In the genomic region with DNA sequence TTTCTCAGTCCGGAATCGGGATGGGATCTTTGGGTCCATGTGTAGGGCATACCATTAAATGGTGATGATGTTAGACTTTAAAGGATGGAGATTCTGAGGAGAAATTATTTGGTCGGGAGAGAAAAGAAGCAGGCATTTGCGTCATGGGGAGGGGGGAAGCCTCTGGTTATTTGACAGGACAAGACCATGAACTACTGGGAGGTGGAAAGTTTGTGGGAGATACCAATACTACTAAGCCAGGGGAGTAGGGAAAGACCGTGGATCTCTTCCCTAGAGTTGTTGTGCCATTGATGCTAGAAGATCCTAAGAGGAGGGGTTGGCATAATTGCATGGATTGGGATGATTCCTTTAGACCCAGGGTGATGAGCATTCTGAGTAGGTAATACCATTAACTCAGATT, we compare ENCODE assay signal across 8 mouse cellular contexts. TPM values are rescaled to one million over a fixed set of nuclear protein-coding genes. Genes with fewer than 3 reads are reported as not detected.
DNase-seq lines count a peak whose midpoint lies in the region; ATAC-seq and TF ChIP-seq lines count a peak whose summit lies in the region.

No protein-coding gene starts in this region.

- peak; percentile 17 to 21 for DNase-seq in cerebellum, postnatal 10 days
- DNase-seq in cerebellum, adult 9-11 months: no peak
- DNase-seq in thymus, adult 2 months: peak; percentile 6
- no peak for DNase-seq in thymus, postnatal 4 days
- no peak for DNase-seq in ovary, postnatal 36 days (ENCODE audit: low spot score)
- DNase-seq in embryo, embryonic 10 days (ENCODE audit: low spot score): no peak

- no peak for TF ChIP-seq POLR2A in thymus, adult 2 months (IDR thresholded peaks at IDR 0.05; ENCODE audit: control insufficient read depth, extremely low read depth, insufficient read depth, low read length, poor library complexity)

- peak overlapping the region; percentile 67 for H3K4me2 ChIP-seq in limb, embryonic 13.5 days (replicated peaks)

- WGBS in thymus, adult 2 months: 7% methylated on average over 5 of the region's 5 CpGs
- WGBS in limb, embryonic 13.5 days: 20% methylated on average over 5 of the region's 5 CpGs

- H3K9ac ChIP-seq in limb, embryonic 13.5 days: peak overlapping the region; percentile 59

- H3K4me1 ChIP-seq in thymus, adult 2 months (replicated peaks; ENCODE audit: control insufficient read depth, insufficient read depth, low read length): peaks cover 3% of the 10 kb centered on the region; the same call in 1 of the 2 replicates
- H3K4me1 ChIP-seq in limb, embryonic 13.5 days: peaks cover 5% of the 10 kb centered on the region; the same call in 1 of the 2 replicates

- peak overlapping the region; percentile 60 for H3K4me3 ChIP-seq in thymus, adult 2 months (ENCODE audit: control insufficient read depth, insufficient read depth, low read length)
- H3K4me3 ChIP-seq in limb, embryonic 13.5 days: peak overlapping the region; percentile 54

- no peak overlapping the region for H3K27ac ChIP-seq in thymus, adult 2 months (ENCODE audit: control insufficient read depth, insufficient read depth, low read length)
- H3K27ac ChIP-seq in limb, embryonic 13.5 days: no peak overlapping the region

- ATAC-seq in limb, embryonic 13.5 days (ENCODE audit: low FRiP score, low read depth): no peak
- no peak for ATAC-seq in granulocyte monocyte progenitor cell, adult 5-6 weeks (replicated peaks; ENCODE audit: poor library complexity, severe bottlenecking)

- no peaks in the 10 kb centered on the region for H3K9me3 ChIP-seq in limb, embryonic 13.5 days

- no peak for TF ChIP-seq CTCF in thymus, adult 2 months (IDR thresholded peaks at IDR 0.05; ENCODE audit: borderline replicate concordance, control insufficient read depth, extremely low read depth, insufficient read depth, low read length, poor library complexity)

- H3K36me3 ChIP-seq in thymus, adult 2 months (ENCODE audit: control insufficient read depth, insufficient read depth, low read length): 0 out of 2 replicates have a peak, but pooled peaks cover 5% of the 10 kb centered on the region
- H3K36me3 ChIP-seq in limb, embryonic 13.5 days: no peaks in the 10 kb centered on the region; the same call in 1 of the 2 replicates

- H3K27me3 ChIP-seq in thymus, adult 2 months (ENCODE audit: control insufficient read depth, insufficient read depth, low read length): no peaks in the 10 kb centered on the region
- no peaks in the 10 kb centered on the region for H3K27me3 ChIP-seq in limb, embryonic 13.5 days

RNA-seq across cellular contexts. Expression of a gene that starts 0.7 kb away (rescaled TPM):
- polyA plus RNA-seq in thymus, adult 2 months (2012; rRNA removed): 68.4 and 73.1 TPM in 2 replicates
- polyA plus RNA-seq in limb, embryonic 13.5 days (2015; fragmentation: Nextera tagmentation; extraction: Ambion mirVana): 42.0 and 47.3 TPM in 2 replicates
- 43.6 and 52.5 TPM in 2 replicates for total RNA-seq in granulocyte monocyte progenitor cell, adult 5-6 weeks (2014; fragmentation: Nextera tagmentation)
- 59.7 and 78.0 TPM in 2 replicates for total RNA-seq in granulocyte monocyte progenitor cell, adult 5-6 weeks (2017)

RNA-seq across cellular contexts. Expression of a gene that starts 27.9 kb away (rescaled TPM):
- 26.4 and 29.5 TPM in 2 replicates for polyA plus RNA-seq in thymus, adult 2 months (2012; rRNA removed)
- 26.4 and 27.6 TPM in 2 replicates for polyA plus RNA-seq in limb, embryonic 13.5 days (2015; fragmentation: Nextera tagmentation; extraction: Ambion mirVana)
- 17.4 and 27.8 TPM in 2 replicates for total RNA-seq in granulocyte monocyte progenitor cell, adult 5-6 weeks (2014; fragmentation: Nextera tagmentation)
- total RNA-seq in granulocyte monocyte progenitor cell, adult 5-6 weeks (2017): 5.7 and 7.2 TPM in 2 replicates

RNA-seq across cellular contexts. Expression of a gene that starts 31.8 kb away (rescaled TPM):
- 1.1 TPM in 2 replicates for polyA plus RNA-seq in thymus, adult 2 months (2012; rRNA removed)
- polyA plus RNA-seq in limb, embryonic 13.5 days (2015; fragmentation: Nextera tagmentation; extraction: Ambion mirVana): 0.94 and 1.7 TPM in 2 replicates
- total RNA-seq in granulocyte monocyte progenitor cell, adult 5-6 weeks (2014; fragmentation: Nextera tagmentation): 0.32 and 2.5 TPM in 2 replicates
- 0.31 TPM in 1 of 2 replicates, not detected in the other for total RNA-seq in granulocyte monocyte progenitor cell, adult 5-6 weeks (2017)

RNA-seq across cellular contexts. Expression of a gene that starts 39.6 kb away (rescaled TPM):
- polyA plus RNA-seq in thymus, adult 2 months (2012; rRNA removed): 6.8 and 9.3 TPM in 2 replicates
- 17.5 and 22.1 TPM in 2 replicates for polyA plus RNA-seq in limb, embryonic 13.5 days (2015; fragmentation: Nextera tagmentation; extraction: Ambion mirVana)
- not detected in 2 replicates for total RNA-seq in granulocyte monocyte progenitor cell, adult 5-6 weeks (2014; fragmentation: Nextera tagmentation)
- total RNA-seq in granulocyte monocyte progenitor cell, adult 5-6 weeks (2017): 0.04 and 0.21 TPM in 2 replicates

RNA-seq across cellular contexts. Expression of a gene that starts 50.9 kb away (rescaled TPM):
- 112 TPM in 2 replicates for polyA plus RNA-seq in thymus, adult 2 months (2012; rRNA removed)
- 45.4 and 49.8 TPM in 2 replicates for polyA plus RNA-seq in limb, embryonic 13.5 days (2015; fragmentation: Nextera tagmentation; extraction: Ambion mirVana)
- 44.0 and 47.5 TPM in 2 replicates for total RNA-seq in granulocyte monocyte progenitor cell, adult 5-6 weeks (2014; fragmentation: Nextera tagmentation)
- total RNA-seq in granulocyte monocyte progenitor cell, adult 5-6 weeks (2017): 56.4 and 57.4 TPM in 2 replicates

Comparison
In these comparisons a context has a peak if more than half of its experiments do, and no peak if none do; other contexts are left out.
1. DNase-seq: peak in cerebellum, postnatal 10 days (2 of 2) and thymus, adult 2 months (single experiment); none in cerebellum, adult 9-11 months (single experiment), thymus, postnatal 4 days (single experiment), ovary, postnatal 36 days (single experiment) and embryo, embryonic 10 days (single experiment).